Mouse (Mus musculus) layer of hippocampus, postnatal 25 days (tissue): Measurements from ENCODE around the gene Jtb. TPM values are rescaled to one million over a fixed set of nuclear protein-coding genes. Genes with fewer than 3 reads are reported as not detected.

Experiments used
- DNase-seq, 2 experiments: peaks; one replicate each; pipeline ENCODE4 v3.0.0; 2022; ENCODE audit warnings: mixed read lengths in 2 of 2, low spot score in 1 of 2; ENCODE audit errors: extremely low spot score in 1 of 2
- total RNA-seq, 2 experiments: library from RNA; stranded (reverse); gene quantifications; 2 replicates each; pipeline ENCODE4 v1.2.3; 2021

The Jtb gene
- total RNA-seq, 2 experiments from 2014 or later: 42.4 to 43.4 TPM

DNA sequence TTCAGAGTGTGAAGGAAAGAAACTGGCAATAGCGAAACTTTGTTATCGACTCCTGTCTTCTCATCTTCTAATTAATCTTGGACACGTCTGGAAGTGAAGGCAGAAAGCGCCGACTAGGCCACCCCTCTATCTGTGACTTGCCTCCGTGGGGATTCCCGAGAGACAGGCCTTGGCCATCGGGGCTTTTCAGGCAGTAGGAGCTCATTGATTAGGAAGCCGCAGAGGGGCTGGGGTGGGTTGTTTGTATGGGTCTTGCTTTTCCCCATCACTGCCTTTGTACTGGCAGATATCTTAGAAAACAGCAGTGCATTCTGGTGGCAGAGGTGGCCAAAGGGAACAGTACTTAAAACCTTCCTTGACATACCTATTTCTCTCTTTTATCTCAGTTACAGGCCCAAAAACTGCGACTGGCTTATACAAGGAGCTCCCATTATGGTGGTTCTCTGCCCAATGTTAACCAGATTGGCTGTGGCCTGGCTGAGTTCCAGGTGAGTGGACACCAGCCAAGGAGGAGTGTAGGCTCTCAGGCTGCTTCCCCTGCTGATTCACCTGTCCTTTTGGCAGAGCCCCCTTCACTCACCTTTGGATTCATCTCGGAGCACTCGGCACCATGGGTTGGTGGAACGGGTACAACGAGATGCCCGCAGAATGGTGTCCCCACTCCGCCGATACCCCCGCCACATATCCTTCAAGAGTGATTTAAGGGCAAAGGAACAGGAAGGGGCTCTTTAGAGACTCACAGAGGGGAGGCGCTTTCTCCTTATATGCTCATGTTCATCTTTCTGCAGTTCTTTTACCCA, 25.5 kb downstream of the Jtb start:
- DNase-seq: no peak

DNA sequence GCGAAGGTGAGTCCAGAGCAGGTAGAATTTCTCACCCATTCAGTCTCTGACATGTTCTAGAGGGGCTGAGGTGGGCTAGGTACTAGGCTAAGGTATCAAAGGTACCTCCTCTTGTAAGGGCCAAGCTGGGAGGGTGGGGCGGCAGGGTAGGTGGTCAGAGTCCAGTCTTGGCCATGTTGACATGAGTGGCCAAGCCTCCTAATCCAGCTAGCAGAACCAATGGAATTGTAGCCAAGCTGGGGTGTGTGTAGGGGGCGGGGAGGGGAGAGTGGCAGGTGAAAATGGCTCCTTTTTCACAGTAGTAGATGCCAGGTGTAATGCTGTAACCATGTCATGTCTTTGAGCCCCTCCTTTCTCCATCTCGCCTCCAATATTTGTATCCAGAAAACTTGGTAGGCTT, 27.1 kb downstream of the Jtb start:
- DNase-seq: no peak

DNA sequence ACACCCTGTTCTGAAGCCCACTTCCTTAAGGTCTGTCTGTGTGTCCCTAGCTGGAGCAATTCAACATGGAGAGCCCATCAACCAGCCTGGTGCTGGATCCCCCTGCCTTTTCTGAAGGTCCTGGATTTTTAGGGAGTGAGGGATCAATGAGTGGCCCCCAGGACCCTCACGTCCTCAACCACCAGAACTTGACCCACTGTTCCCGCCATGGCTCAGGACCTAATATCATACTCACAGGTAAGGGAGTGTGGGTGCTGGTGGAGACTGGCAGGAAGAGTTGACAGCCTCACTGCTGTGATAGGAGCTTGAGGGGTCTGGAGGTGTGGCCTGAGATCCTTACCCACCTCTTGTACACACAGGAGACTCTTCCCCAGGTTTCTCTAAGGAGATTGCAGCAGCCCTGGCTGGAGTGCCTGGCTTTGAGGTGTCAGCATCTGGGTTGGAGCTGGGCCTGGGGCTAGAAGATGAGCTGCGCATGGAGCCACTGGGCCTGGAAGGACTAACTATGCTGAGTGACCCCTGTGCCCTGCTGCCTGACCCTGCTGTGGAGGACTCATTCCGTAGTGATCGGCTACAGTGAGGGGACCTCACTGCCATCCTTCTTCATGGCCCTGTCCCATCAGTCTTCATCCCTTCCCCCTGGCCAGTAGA, 31.8 kb downstream of the Jtb start:
- no peak for DNase-seq

GRCm38 (mm10) chr3:90264687-90265033, 33.3 kb downstream of the Jtb start:
- DNase-seq: no peak

DNA sequence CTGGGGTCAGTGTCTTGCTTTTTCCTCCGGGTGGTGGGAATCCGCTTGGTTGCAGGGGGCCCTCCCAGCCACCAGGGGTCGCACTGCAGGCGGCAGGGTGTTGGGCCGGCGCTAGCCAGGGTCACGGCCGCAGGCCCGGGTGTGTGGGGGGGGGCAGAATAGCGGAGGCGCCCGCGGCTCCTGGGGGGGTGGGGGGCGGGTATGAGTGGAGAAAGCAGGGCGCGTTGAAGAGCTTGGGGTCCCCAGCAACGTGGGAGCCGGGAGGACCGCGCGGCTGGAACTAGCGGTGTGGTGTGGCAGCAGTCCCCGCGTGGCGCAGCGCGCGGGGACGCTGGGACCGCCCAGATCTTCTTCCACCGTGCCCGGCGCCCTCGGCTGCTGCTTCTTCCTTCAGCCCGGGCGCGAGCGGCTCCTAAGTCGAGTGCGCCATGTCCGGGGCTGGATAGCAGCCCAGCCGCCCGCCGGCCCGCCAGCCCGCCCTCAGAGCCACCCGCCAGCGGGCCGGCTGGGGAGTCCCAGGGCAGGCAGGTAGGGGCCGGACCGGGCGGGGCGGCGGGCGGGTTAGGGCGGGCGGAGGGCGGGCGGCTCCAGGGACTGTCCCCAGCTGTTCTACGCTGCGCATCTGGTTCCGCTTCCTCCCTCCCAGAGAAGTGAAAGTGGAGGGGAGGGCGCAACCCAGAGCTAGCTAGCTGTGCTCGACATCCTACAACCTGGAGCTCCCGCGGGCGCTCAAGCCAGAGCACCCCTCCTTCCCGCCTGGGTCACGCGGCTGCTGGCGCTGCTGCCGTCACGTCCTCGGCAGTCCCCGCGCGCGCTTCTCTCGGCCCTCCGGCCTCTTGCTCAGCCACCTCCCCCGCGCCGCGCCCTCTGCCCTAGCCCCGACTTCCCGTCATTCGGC, 33.9 kb downstream of the Jtb start, which contains the start of gene Dennd4b:
Gene Dennd4b (plus strand): TSS at position 152 of the 898 bp plus-strand sequence.
- peak; percentile 88 to 93 for DNase-seq

DNA sequence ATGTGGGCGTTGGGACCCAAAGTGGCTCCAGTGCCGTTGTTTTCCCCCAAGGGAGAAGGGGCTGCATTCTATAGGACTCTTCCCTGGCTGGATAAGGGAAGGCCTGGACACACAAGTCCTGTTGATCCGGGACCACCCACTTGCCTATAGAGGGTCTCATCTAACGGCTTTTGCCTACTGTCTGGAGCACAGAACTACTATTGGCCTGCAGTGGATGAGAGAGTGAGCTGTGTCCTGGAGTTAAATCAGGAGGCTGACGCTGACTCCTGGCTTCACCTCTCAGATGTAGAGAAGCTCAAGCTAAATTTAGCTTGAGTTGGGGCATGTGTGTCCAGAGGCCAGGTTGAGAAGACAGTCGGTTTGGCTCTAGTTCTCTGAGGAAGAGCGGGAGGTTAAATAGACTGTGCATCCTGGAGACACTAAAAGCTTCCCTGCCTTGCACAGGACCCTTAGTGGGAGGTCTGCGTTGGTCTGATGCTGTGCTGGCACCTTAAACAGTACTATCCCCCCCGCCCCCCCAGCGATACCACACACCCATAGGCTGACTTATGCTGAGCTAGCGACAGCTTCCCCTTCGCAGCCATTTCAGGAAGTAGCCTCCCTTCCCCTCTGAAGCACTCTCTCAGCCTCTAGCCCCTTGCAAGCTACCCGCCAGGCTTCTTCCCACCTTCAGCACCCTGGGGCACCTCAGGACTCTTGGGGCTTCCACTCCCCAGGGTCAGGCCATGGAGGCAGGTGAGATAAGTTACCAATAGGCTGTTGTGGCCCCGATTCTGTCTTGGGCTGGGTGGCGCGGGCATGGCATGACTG, 34.7 kb downstream of the Jtb start:
- peak in 1 of 2 experiments; percentile 67 for DNase-seq

- DNase-seq: no peak
Measured at GRCm38 (mm10) chr3:90266901-90267775, 35.7 kb downstream of the Jtb start.

DNA sequence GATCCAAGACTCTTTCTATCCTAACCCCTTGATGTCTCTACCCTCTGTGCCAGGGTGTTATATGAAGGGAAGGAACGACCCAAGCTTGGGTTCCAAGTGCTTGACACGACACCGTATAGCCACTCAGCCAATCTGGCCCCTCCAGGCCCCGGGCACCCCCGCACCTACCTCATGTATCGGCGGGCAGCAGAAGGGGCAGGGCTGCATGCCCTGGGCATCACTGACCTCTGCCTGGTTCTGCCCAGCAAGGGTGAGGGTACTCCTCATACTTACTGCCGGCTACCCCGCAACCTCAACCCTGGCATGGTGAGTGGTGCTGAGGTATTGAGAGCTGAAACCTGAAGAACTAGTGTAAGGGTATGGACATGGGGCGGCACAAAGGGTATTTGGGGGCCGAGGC, 36.8 kb downstream of the Jtb start:
- DNase-seq: no peak

- DNase-seq: no peak
Measured at GRCm38 (mm10) chr3:90268971-90269370, 37.6 kb downstream of the Jtb start.

DNA sequence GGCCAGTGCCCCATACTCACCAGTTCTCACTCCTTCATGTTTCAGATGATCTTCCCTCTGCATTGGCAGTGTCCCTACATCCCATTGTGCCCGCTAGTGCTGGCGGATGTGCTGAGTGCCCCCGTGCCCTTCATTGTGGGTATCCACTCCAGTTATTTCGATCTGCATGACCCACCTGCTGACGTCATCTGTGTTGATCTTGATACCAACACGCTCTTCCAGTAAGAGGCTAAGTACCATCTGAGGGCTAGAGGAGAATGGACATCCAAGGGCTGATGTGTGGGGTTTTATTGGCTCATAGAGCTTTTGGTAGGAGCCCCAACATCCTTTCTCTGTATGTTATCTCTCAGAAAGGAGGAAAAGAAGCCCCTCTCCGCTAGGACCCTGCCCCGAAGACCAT, 39.4 kb downstream of the Jtb start:
- DNase-seq: no peak

GRCm38 (mm10) chr3:90272170-90272569, 40.8 kb downstream of the Jtb start:
- no peak for DNase-seq

GRCm38 (mm10) chr3:90273855-90274254, 42.5 kb downstream of the Jtb start:
- no peak for DNase-seq

- DNase-seq: no peak
Measured at GRCm38 (mm10) chr3:90275286-90275685, 43.9 kb downstream of the Jtb start.

DNA sequence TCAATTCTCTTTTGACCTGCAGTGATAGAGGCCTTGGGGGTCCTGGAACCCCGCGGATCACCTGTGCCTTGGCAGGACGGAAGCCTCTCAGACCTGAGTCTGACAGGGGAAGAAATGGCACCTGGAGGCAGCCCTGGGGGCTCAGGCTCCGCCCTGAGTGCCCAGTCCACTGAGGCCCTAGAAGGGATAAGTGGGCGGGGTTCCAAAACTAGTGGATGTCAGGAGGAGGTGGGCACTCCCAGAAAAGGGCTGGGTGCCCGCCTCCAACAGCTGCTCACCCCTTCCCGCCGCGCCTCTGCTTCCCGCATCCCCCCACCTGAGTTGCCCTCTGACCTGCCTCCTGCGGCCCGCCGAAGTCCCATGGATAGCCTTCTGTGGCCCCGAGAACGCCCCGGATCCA, 45.5 kb downstream of the Jtb start:
- no peak for DNase-seq

GRCm38 (mm10) chr3:90277793-90278192, 46.4 kb downstream of the Jtb start:
- DNase-seq: no peak

- DNase-seq: no peak
Measured at GRCm38 (mm10) chr3:90278211-90278610, 46.8 kb downstream of the Jtb start.

DNA sequence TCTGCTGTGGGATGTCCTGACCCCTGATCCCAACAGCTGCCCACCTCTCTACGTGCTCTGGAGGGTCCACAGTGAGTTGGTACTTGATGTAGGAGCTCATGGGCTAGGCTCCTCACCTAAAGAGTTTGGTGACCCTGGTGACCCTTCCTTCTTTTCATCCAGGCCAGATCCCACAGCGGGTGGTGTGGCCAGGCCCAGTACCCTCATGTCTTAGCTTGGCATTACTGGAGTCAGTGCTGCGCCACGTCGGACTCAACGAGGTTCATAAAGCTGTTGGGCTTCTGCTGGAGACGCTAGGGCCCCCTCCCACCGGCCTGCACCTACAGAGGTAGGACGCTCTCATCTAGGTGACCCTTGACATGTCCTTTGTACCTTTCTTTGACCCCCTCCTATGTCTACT, 47.8 kb downstream of the Jtb start:
- no peak for DNase-seq

DNA sequence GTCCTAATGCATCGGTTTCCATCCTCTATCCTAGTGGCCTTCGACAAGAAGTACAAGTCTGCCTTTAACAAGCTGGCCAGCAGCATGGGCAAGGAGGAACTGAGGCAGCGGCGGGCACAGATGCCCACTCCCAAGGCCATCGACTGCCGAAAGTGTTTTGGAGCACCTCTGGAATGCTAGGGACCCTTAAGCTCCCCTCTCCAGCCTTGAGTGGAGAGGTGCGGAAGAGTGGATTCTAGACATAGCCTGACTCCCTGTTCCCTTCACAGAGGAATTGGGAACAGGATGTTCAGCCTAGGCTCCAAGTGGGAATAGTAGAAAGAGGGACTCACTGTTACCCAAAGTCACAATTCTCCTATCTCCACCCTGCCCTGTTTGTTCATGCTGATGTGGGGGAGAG, 48.3 kb downstream of the Jtb start:
- DNase-seq: no peak

DNA sequence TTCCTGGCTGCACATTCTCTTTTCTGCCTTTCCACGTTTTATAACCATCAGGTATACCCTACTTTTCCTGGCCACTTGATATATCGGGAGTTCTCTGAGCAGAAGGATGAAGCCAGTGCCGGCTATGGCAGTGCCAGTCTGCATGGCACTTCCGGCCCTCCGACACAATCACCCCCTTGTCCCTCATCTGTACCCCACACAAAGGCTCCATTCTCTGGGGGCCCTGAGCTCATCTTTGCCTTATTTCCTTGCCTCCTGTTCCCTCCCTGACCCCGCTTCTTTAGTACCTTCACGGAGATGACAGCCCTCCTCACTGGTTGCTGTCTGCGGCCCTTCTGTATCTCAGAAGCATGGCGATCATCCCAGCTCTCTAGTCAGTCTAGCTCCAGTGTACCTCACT, 49.3 kb downstream of the Jtb start:
- DNase-seq: no peak
